Mouse (Mus musculus): Measurements from ENCODE around the gene Fgfr2. TPM values are rescaled to one million over a fixed set of nuclear protein-coding genes. Genes with fewer than 3 reads are reported as not detected.

Fgfr2 gene
- polyA plus RNA-seq, 1 experiment from 2014 or later = 86.9 TPM

- H3K4me3 ChIP-seq (ENCODE audit: low read depth, low read length) = no peak overlapping the region
- no peaks in the 10 kb centered on the region for H3K9me3 ChIP-seq (ENCODE audit: control insufficient read depth, low read length)
- no peaks in the 10 kb centered on the region for H3K36me3 ChIP-seq (ENCODE audit: control insufficient read depth, insufficient read depth, low read length)
- H3K27ac ChIP-seq (ENCODE audit: low read depth, low read length) = no peak overlapping the region
- ATAC-seq (ENCODE audit: insufficient read depth, low FRiP score, low TSS enrichment) (no peak), DNase-seq (ENCODE audit: low spot score) (no peak)
- no peak overlapping the region for H3K9ac ChIP-seq (ENCODE audit: low read length)
- no peaks in the 10 kb centered on the region for H3K27me3 ChIP-seq (ENCODE audit: control insufficient read depth, insufficient read depth, low read length)
- H3K4me2 ChIP-seq (ENCODE audit: low read depth) = no peak overlapping the region
- peaks cover 6% of the 10 kb centered on the region; the same call in 1 of the 2 replicates for H3K4me1 ChIP-seq (ENCODE audit: control insufficient read depth, insufficient read depth, low read length)
- 81% methylated on average over 7 of the region's 7 CpGs for WGBS
These were observed 819.2 kb downstream of the Fgfr2 start for GRCm38 (mm10) chr7:132303988-132304387.

GRCm38 (mm10) chr7:132302508-132303241, 820.5 kb downstream of the Fgfr2 start:
- H3K27ac ChIP-seq (ENCODE audit: low read depth, low read length) = no peak overlapping the region
- H3K36me3 ChIP-seq (ENCODE audit: control insufficient read depth, insufficient read depth, low read length) = no peaks in the 10 kb centered on the region
- H3K27me3 ChIP-seq (ENCODE audit: control insufficient read depth, insufficient read depth, low read length) = no peaks in the 10 kb centered on the region
- H3K9me3 ChIP-seq (ENCODE audit: control insufficient read depth, low read length) = no peaks in the 10 kb centered on the region
- H3K9ac ChIP-seq (ENCODE audit: low read length) = no peak overlapping the region
- peaks cover 6% of the 10 kb centered on the region; the same call in 1 of the 2 replicates for H3K4me1 ChIP-seq (ENCODE audit: control insufficient read depth, insufficient read depth, low read length)
- H3K4me2 ChIP-seq (ENCODE audit: low read depth) = no peak overlapping the region
- H3K4me3 ChIP-seq (ENCODE audit: low read depth, low read length) = no peak overlapping the region
- DNase-seq (ENCODE audit: low spot score) (no peak), ATAC-seq (ENCODE audit: insufficient read depth, low FRiP score, low TSS enrichment) (no peak)
- WGBS = 81% methylated on average over 8 of the region's 8 CpGs

- peaks cover 1% of the 10 kb centered on the region; the same call in 1 of the 2 replicates for H3K4me1 ChIP-seq (ENCODE audit: control insufficient read depth, insufficient read depth, low read length)
- no peaks in the 10 kb centered on the region for H3K9me3 ChIP-seq (ENCODE audit: control insufficient read depth, low read length)
- H3K4me3 ChIP-seq (ENCODE audit: low read depth, low read length) = no peak overlapping the region
- 68% methylated on average over 5 of the region's 5 CpGs for WGBS
- H3K4me2 ChIP-seq (ENCODE audit: low read depth) = no peak overlapping the region
- H3K27ac ChIP-seq (ENCODE audit: low read depth, low read length) = no peak overlapping the region
- no peak overlapping the region for H3K9ac ChIP-seq (ENCODE audit: low read length)
- H3K27me3 ChIP-seq (ENCODE audit: control insufficient read depth, insufficient read depth, low read length) = no peaks in the 10 kb centered on the region
- ATAC-seq (ENCODE audit: insufficient read depth, low FRiP score, low TSS enrichment) (no peak), DNase-seq (ENCODE audit: low spot score) (no peak)
- no peaks in the 10 kb centered on the region for H3K36me3 ChIP-seq (ENCODE audit: control insufficient read depth, insufficient read depth, low read length)
These were observed 823.4 kb downstream of the Fgfr2 start for GRCm38 (mm10) chr7:132299661-132300210.

GRCm38 (mm10) chr7:132298412-132298990, 824.6 kb downstream of the Fgfr2 start:
- H3K4me2 ChIP-seq (ENCODE audit: low read depth) = no peak overlapping the region
- H3K27ac ChIP-seq (ENCODE audit: low read depth, low read length) = no peak overlapping the region; the same call in 1 of the 2 replicates
- no peaks in the 10 kb centered on the region for H3K4me1 ChIP-seq (ENCODE audit: control insufficient read depth, insufficient read depth, low read length)
- DNase-seq (ENCODE audit: low spot score) (no peak), ATAC-seq (ENCODE audit: insufficient read depth, low FRiP score, low TSS enrichment) (no peak)
- whole genome bisulfite sequencing = 71% methylated on average over 7 of the region's 7 CpGs
- H3K27me3 ChIP-seq (ENCODE audit: control insufficient read depth, insufficient read depth, low read length) = no peaks in the 10 kb centered on the region
- H3K9me3 ChIP-seq (ENCODE audit: control insufficient read depth, low read length) = no peaks in the 10 kb centered on the region
- H3K36me3 ChIP-seq (ENCODE audit: control insufficient read depth, insufficient read depth, low read length) = no peaks in the 10 kb centered on the region
- H3K4me3 ChIP-seq (ENCODE audit: low read depth, low read length) = no peak overlapping the region
- no peak overlapping the region for H3K9ac ChIP-seq (ENCODE audit: low read length)

- ATAC-seq (ENCODE audit: insufficient read depth, low FRiP score, low TSS enrichment) (no peak), DNase-seq (ENCODE audit: low spot score) (no peak)
- H3K27me3 ChIP-seq (ENCODE audit: control insufficient read depth, insufficient read depth, low read length) = no peaks in the 10 kb centered on the region
- no peak overlapping the region for H3K9ac ChIP-seq (ENCODE audit: low read length)
- no peak overlapping the region for H3K4me3 ChIP-seq (ENCODE audit: low read depth, low read length)
- no peaks in the 10 kb centered on the region for H3K36me3 ChIP-seq (ENCODE audit: control insufficient read depth, insufficient read depth, low read length)
- H3K27ac ChIP-seq (ENCODE audit: low read depth, low read length) = no peak overlapping the region
- H3K9me3 ChIP-seq (ENCODE audit: control insufficient read depth, low read length) = no peaks in the 10 kb centered on the region
- WGBS = 79% methylated on average over 4 of the region's 4 CpGs
- H3K4me2 ChIP-seq (ENCODE audit: low read depth) = no peak overlapping the region
- H3K4me1 ChIP-seq (ENCODE audit: control insufficient read depth, insufficient read depth, low read length) = no peaks in the 10 kb centered on the region
These were observed 826.3 kb downstream of the Fgfr2 start for GRCm38 (mm10) chr7:132296661-132297443.

- no peaks in the 10 kb centered on the region for H3K36me3 ChIP-seq (ENCODE audit: control insufficient read depth, insufficient read depth, low read length)
- no peaks in the 10 kb centered on the region for H3K27me3 ChIP-seq (ENCODE audit: control insufficient read depth, insufficient read depth, low read length)
- no peaks in the 10 kb centered on the region for H3K9me3 ChIP-seq (ENCODE audit: control insufficient read depth, low read length)
- H3K27ac ChIP-seq (ENCODE audit: low read depth, low read length) = no peak overlapping the region
- no peak overlapping the region for H3K9ac ChIP-seq (ENCODE audit: low read length)
- H3K4me3 ChIP-seq (ENCODE audit: low read depth, low read length) = no peak overlapping the region
- no peaks in the 10 kb centered on the region for H3K4me1 ChIP-seq (ENCODE audit: control insufficient read depth, insufficient read depth, low read length)
- WGBS = 95% methylated on average over 3 of the region's 3 CpGs
- H3K4me2 ChIP-seq (ENCODE audit: low read depth) = no peak overlapping the region
- no peak for ATAC-seq (ENCODE audit: insufficient read depth, low FRiP score, low TSS enrichment)
- DNase-seq (ENCODE audit: low spot score) = no peak
These were observed 827.0 kb downstream of the Fgfr2 start for GRCm38 (mm10) chr7:132296132-132296531.

GRCm38 (mm10) chr7:132287340-132287664, 835.8 kb downstream of the Fgfr2 start:
- 75% methylated on average over 3 of the region's 3 CpGs for WGBS
- Histone ChIP-seq H3K9ac (ENCODE audit: low read length) (no peak overlapping the region), H3K4me1 (ENCODE audit: control insufficient read depth, insufficient read depth, low read length) (peaks cover 26% of the 10 kb centered on the region), H3K4me3 (ENCODE audit: low read depth, low read length) (no peak overlapping the region), H3K9me3 (ENCODE audit: control insufficient read depth, low read length) (no peaks in the 10 kb centered on the region), H3K4me2 (ENCODE audit: low read depth) (no peak overlapping the region), H3K27me3 (ENCODE audit: control insufficient read depth, insufficient read depth, low read length) (no peaks in the 10 kb centered on the region), H3K36me3 (ENCODE audit: control insufficient read depth, insufficient read depth, low read length) (no peaks in the 10 kb centered on the region), H3K27ac (ENCODE audit: low read depth, low read length) (0 out of 2 replicates have a peak overlapping the region, but pooled peaks have one; percentile 20)
- DNase-seq (ENCODE audit: low spot score) = no peak
- ATAC-seq (ENCODE audit: insufficient read depth, low FRiP score, low TSS enrichment) = no peak

- H3K4me2 ChIP-seq (ENCODE audit: low read depth) = no peak overlapping the region
- DNase-seq (ENCODE audit: low spot score) (no peak), ATAC-seq (ENCODE audit: insufficient read depth, low FRiP score, low TSS enrichment) (no peak)
- no peaks in the 10 kb centered on the region for H3K9me3 ChIP-seq (ENCODE audit: control insufficient read depth, low read length)
- 0 out of 2 replicates have a peak overlapping the region, but pooled peaks have one; percentile 20 for H3K27ac ChIP-seq (ENCODE audit: low read depth, low read length)
- WGBS = 45% methylated on average over 14 of the region's 14 CpGs
- H3K36me3 ChIP-seq (ENCODE audit: control insufficient read depth, insufficient read depth, low read length) = no peaks in the 10 kb centered on the region
- no peak overlapping the region for H3K9ac ChIP-seq (ENCODE audit: low read length)
- H3K27me3 ChIP-seq (ENCODE audit: control insufficient read depth, insufficient read depth, low read length) = no peaks in the 10 kb centered on the region
- peaks cover 26% of the 10 kb centered on the region for H3K4me1 ChIP-seq (ENCODE audit: control insufficient read depth, insufficient read depth, low read length)
- H3K4me3 ChIP-seq (ENCODE audit: low read depth, low read length) = no peak overlapping the region
These were observed 836.4 kb downstream of the Fgfr2 start for GRCm38 (mm10) chr7:132286630-132287339.
